Mouse (Mus musculus): ENCODE data around the gene Wfdc16.
"Not testable (repeated sequence)": the region's sequence is repeated elsewhere in the genome, so short reads cannot be mapped to it uniquely, and the experiment has no call there.

Gene Wfdc16

GRCm38 (mm10) chr2:164638696-164639095 is at the start of gene Wfdc16:
Wfdc16 (minus strand) TSS chr2:164638796.
- no peak for DNase-seq (ENCODE audit: low read depth, low spot score)

GRCm38 (mm10) chr2:164684807-164685206 is 46.2 kb upstream of the Wfdc16 start, which contains the start of gene Wfdc13:
Wfdc13 (plus strand) TSS chr2:164685107.
- DNase-seq (ENCODE audit: low read depth, low spot score), result no peak

- DNase-seq (ENCODE audit: low read depth, low spot score), result no peak
Observed at GRCm38 (mm10) chr2:164679906-164680305, 41.3 kb upstream of the Wfdc16 start.

- DNase-seq (ENCODE audit: low read depth, low spot score), result peak; percentile 22
Observed at GRCm38 (mm10) chr2:164678848-164679625, 40.4 kb upstream of the Wfdc16 start.

GRCm38 (mm10) chr2:164676916-164677685 is 38.5 kb upstream of the Wfdc16 start:
- no peak for DNase-seq (ENCODE audit: low read depth, low spot score)

GRCm38 (mm10) chr2:164676103-164676502 is 37.5 kb upstream of the Wfdc16 start:
- no peak for DNase-seq (ENCODE audit: low read depth, low spot score)

- DNase-seq (ENCODE audit: low read depth, low spot score), result no peak
Observed at GRCm38 (mm10) chr2:164673987-164674386, 35.4 kb upstream of the Wfdc16 start, which contains the start of gene Wfdc11. Wfdc11 (minus strand) TSS chr2:164674087.

GRCm38 (mm10) chr2:164670938-164671337 is 32.3 kb upstream of the Wfdc16 start:
- no peak for DNase-seq (ENCODE audit: low read depth, low spot score)

- no peak for DNase-seq (ENCODE audit: low read depth, low spot score)
Observed at GRCm38 (mm10) chr2:164670261-164670660, 31.7 kb upstream of the Wfdc16 start.

- DNase-seq (ENCODE audit: low read depth, low spot score), result no peak
Observed at GRCm38 (mm10) chr2:164664851-164665250, 26.3 kb upstream of the Wfdc16 start.

GRCm38 (mm10) chr2:164656483-164656882 is 17.9 kb upstream of the Wfdc16 start, which contains the start of gene Wfdc9:
Wfdc9 (minus strand) TSS chr2:164656583.
- no peak for DNase-seq (ENCODE audit: low read depth, low spot score)

- DNase-seq (ENCODE audit: low read depth, low spot score), result no peak
Observed at GRCm38 (mm10) chr2:164655858-164656257, 17.3 kb upstream of the Wfdc16 start, which contains the start of gene Wfdc10. Wfdc10 (plus strand) TSS chr2:164656046.

- no peak for DNase-seq (ENCODE audit: low read depth, low spot score)
Observed at GRCm38 (mm10) chr2:164641881-164642673, 3.5 kb upstream of the Wfdc16 start.

- no peak for DNase-seq (ENCODE audit: low read depth, low spot score)
Observed at GRCm38 (mm10) chr2:164641129-164641528, 2.5 kb upstream of the Wfdc16 start.

- DNase-seq (ENCODE audit: low read depth, low spot score), result no peak
Observed at GRCm38 (mm10) chr2:164635266-164635665, 3.3 kb downstream of the Wfdc16 start.

GRCm38 (mm10) chr2:164621775-164622174 is 16.8 kb downstream of the Wfdc16 start:
- DNase-seq (ENCODE audit: low read depth, low spot score), result no peak

GRCm38 (mm10) chr2:164619050-164619449 is 19.5 kb downstream of the Wfdc16 start:
- no peak for DNase-seq (ENCODE audit: low read depth, low spot score)

GRCm38 (mm10) chr2:164615386-164615785 is 23.2 kb downstream of the Wfdc16 start:
- DNase-seq (ENCODE audit: low read depth, low spot score), result no peak

GRCm38 (mm10) chr2:164613471-164613870 is 25.1 kb downstream of the Wfdc16 start, which contains the start of the genes Wfdc6b and Wfdc8:
Wfdc6b (plus strand) TSS chr2:164613522.
Wfdc8 (minus strand) TSS chr2:164613626.
- not testable (repeated sequence) for DNase-seq (ENCODE audit: low read depth, low spot score)

- no peak for DNase-seq (ENCODE audit: low read depth, low spot score)
Observed at GRCm38 (mm10) chr2:164608781-164609180, 29.8 kb downstream of the Wfdc16 start.

- DNase-seq (ENCODE audit: low read depth, low spot score), result no peak
Observed at GRCm38 (mm10) chr2:164604411-164604810, 34.2 kb downstream of the Wfdc16 start.

Measured in brain, embryonic 18.5 days (tissue).